Mouse (Mus musculus) CH12.LX (cell line): Measurements from ENCODE around the gene Afdn. TPM values are rescaled to one million over a fixed set of nuclear protein-coding genes. Genes with fewer than 3 reads are reported as not detected.

Source experiments
- DNase-seq: peaks from one replicate; pipeline ENCODE4 v3.0.0-alpha.2; 2013; ENCODE audit errors: extremely low read depth
- H3K27ac ChIP-seq: 2 replicates; pipeline ENCODE4 v1.5.1; 2012; ENCODE audit warnings: low read depth, mild to moderate bottlenecking, control low read depth, moderate library complexity; ENCODE audit not compliant: insufficient read depth
- H3K27me3 ChIP-seq: replicated peaks from 2 replicates; pipeline ENCODE3; 2012; ENCODE audit warnings: inconsistent platforms
- H3K36me3 ChIP-seq, 2 experiments: replicated peaks in 1 of 2; 2 replicates each; pipeline versions ENCODE3 to v1.6.1; 2012; ENCODE audit warnings: inconsistent platforms in 1 of 2, low read length in 1 of 2, mild to moderate bottlenecking in 1 of 2, mixed read lengths in 1 of 2, moderate library complexity in 1 of 2; ENCODE audit not compliant: control insufficient read depth in 1 of 2, insufficient read depth in 1 of 2
- H3K4me1 ChIP-seq, 2 experiments: 2 replicates each; pipeline ENCODE4 v1.6.1; 2012; ENCODE audit warnings: inconsistent platforms in 1 of 2, moderate library complexity in 1 of 2; ENCODE audit not compliant: insufficient read depth in 2 of 2, control insufficient read depth in 1 of 2
- H3K4me2 ChIP-seq: 2 replicates; pipeline ENCODE4 v1.6.1; 2012; ENCODE audit warnings: low read depth, mild to moderate bottlenecking, control low read depth; ENCODE audit not compliant: poor library complexity, insufficient read depth, severe bottlenecking
- H3K4me3 ChIP-seq, 3 experiments: fragments of 150-350 bp in 1 of 3; sonication (generic) in 1 of 3; replicated peaks in 1 of 3; 2 replicates each; pipeline versions ENCODE3 to v1.5.1; 2011 to 2012; ENCODE audit warnings: low read depth in 2 of 3, low read length in 2 of 3, mild to moderate bottlenecking in 2 of 3, moderate library complexity in 2 of 3, control low read depth in 1 of 3, improper control_type of control experiment in 1 of 3, inconsistent platforms in 1 of 3, mixed read lengths in 1 of 3; ENCODE audit not compliant: poor library complexity in 1 of 3
- H3K79me2 ChIP-seq: replicated peaks from 2 replicates; pipeline ENCODE4 v1.6.1; 2012; ENCODE audit warnings: mild to moderate bottlenecking, moderate library complexity; ENCODE audit not compliant: control insufficient read depth, poor library complexity, insufficient read depth, severe bottlenecking; ENCODE audit errors: extremely low read depth
- H3K9ac ChIP-seq: 2 replicates; pipeline ENCODE4 v1.6.1; 2012; ENCODE audit warnings: low read depth, mild to moderate bottlenecking, control low read depth, moderate library complexity; ENCODE audit not compliant: insufficient read depth
- H3K9me3 ChIP-seq: replicated peaks from 2 replicates; pipeline ENCODE3; 2012; ENCODE audit warnings: low read length, inconsistent platforms, mixed read lengths
- CHD1 ChIP-seq: IDR thresholded peaks from 2 replicates; pipeline ENCODE4 v1.6.1; 2012; ENCODE audit warnings: low read depth, low read length, improper control_type of control experiment, inconsistent platforms
- E2F4 ChIP-seq: IDR thresholded peaks from 2 replicates; pipeline ENCODE4 v1.6.1; 2011; ENCODE audit warnings: low read depth, low read length, improper control_type of control experiment; ENCODE audit not compliant: insufficient replicate concordance
- ELF1 ChIP-seq: IDR thresholded peaks from 2 replicates; pipeline ENCODE4 v1.6.1; 2014; ENCODE audit warnings: low read depth, mild to moderate bottlenecking, inconsistent platforms, low read length, improper control_type of control experiment
- HCFC1 ChIP-seq: IDR thresholded peaks from 2 replicates; pipeline ENCODE4 v1.6.1; 2012; ENCODE audit warnings: low read depth, mild to moderate bottlenecking, inconsistent platforms, low read length, improper control_type of control experiment
- JUN ChIP-seq: IDR thresholded peaks from 2 replicates; pipeline ENCODE4 v1.6.1; 2011; ENCODE audit warnings: low read depth, mild to moderate bottlenecking, low read length, improper control_type of control experiment, moderate library complexity; ENCODE audit not compliant: insufficient read depth
- JUND ChIP-seq: conservative IDR thresholded peaks from 2 replicates; pipeline ENCODE4 v1.6.1; 2011; ENCODE audit warnings: low read depth, low read length, improper control_type of control experiment
- KAT2A ChIP-seq: IDR thresholded peaks from 2 replicates; pipeline ENCODE4 v1.6.1; 2012; ENCODE audit warnings: low read length, improper control_type of control experiment, inconsistent platforms; ENCODE audit not compliant: insufficient replicate concordance
- MEF2A ChIP-seq: IDR thresholded peaks from 2 replicates; pipeline ENCODE4 v1.6.1; 2014; ENCODE audit warnings: low read depth, mild to moderate bottlenecking, inconsistent platforms, low read length, improper control_type of control experiment, borderline replicate concordance
- MYC ChIP-seq: IDR thresholded peaks from 2 replicates; pipeline ENCODE4 v1.6.1; 2011; ENCODE audit warnings: low read depth, mild to moderate bottlenecking, improper control_type of control experiment, low read length
- NRF1 ChIP-seq: IDR thresholded peaks from 2 replicates; pipeline ENCODE4 v1.6.1; 2014; ENCODE audit warnings: low read depth, mild to moderate bottlenecking, inconsistent platforms, low read length, improper control_type of control experiment, moderate library complexity
- PAX5 ChIP-seq: IDR thresholded peaks from 2 replicates; pipeline ENCODE4 v1.6.1; 2012; ENCODE audit warnings: low read length, inconsistent platforms, mixed read lengths
- POLR2AphosphoS2 ChIP-seq: IDR thresholded peaks from 2 replicates; pipeline ENCODE4 v1.6.1; 2011; ENCODE audit warnings: low read depth, low read length, improper control_type of control experiment
- RAD21 ChIP-seq: IDR thresholded peaks from 2 replicates; pipeline ENCODE4 v1.6.1; 2011; ENCODE audit warnings: low read depth, mild to moderate bottlenecking, low read length, improper control_type of control experiment, moderate library complexity
- RCOR1 ChIP-seq: conservative IDR thresholded peaks from 2 replicates; pipeline ENCODE4 v1.6.1; 2012; ENCODE audit warnings: low read depth, mild to moderate bottlenecking, inconsistent platforms, low read length, improper control_type of control experiment
- USF1 ChIP-seq: IDR thresholded peaks from 2 replicates; pipeline ENCODE4 v1.6.1; 2014; ENCODE audit warnings: low read depth, mild to moderate bottlenecking, inconsistent platforms, low read length, improper control_type of control experiment
- USF2 ChIP-seq: conservative IDR thresholded peaks from 2 replicates; pipeline ENCODE4 v1.6.1; 2011; ENCODE audit warnings: low read depth, low read length, improper control_type of control experiment
- ZKSCAN1 ChIP-seq: IDR thresholded peaks from 2 replicates; pipeline ENCODE4 v1.6.1; 2012; ENCODE audit warnings: low read depth, inconsistent platforms, low read length, improper control_type of control experiment, borderline replicate concordance
- ZMIZ1 ChIP-seq: IDR thresholded peaks from 2 replicates; pipeline ENCODE4 v1.6.1; 2012; ENCODE audit warnings: low read depth, mild to moderate bottlenecking, inconsistent platforms, low read length, improper control_type of control experiment
- ZNF384 ChIP-seq: IDR thresholded peaks from 2 replicates; pipeline ENCODE4 v1.6.1; 2012; ENCODE audit warnings: low read depth, low read length, improper control_type of control experiment, inconsistent platforms
- dilution Hi-C: fragments of 300-500 bp; cut with MboI; formaldehyde crosslinking; loops from 2 replicates; pipeline ENCODE4 v1.14.3; 2020; ENCODE audit warnings: low sequenced_read_pairs; ENCODE audit not compliant: extremely low pct_unique_long_range_greater_than_20kb, extremely low pct_ligation_motif_present
- in situ Hi-C: fragments of 300-500 bp; cut with MboI; formaldehyde crosslinking; loops from 3 replicates; pipeline ENCODE4 v1.14.3; 2019; ENCODE audit warnings: low sequenced_read_pairs, low pct_ligation_motif_present, low pct_unique_long_range_greater_than_20kb, mixed read lengths
- polyA plus RNA-seq: library from polyadenylated mRNA; unstranded; fragments of >175 nt; gene quantifications from 2 replicates; pipeline ENCODE4 v1.2.1, GENCODE M21; 2012; ENCODE audit warnings: low read depth; ENCODE audit not compliant: insufficient read length
- total RNA-seq, 2 experiments: library from RNA; depleted of rRNA; stranded (reverse); fragments of 300-350 nt in 1 of 2; fragments of >200 nt in 1 of 2; gene quantifications; 2 replicates each; pipeline ENCODE4 v1.2.3; 2012 to 2014

Gene Afdn
- total and polyA plus RNA-seq, 3 experiments = 11.5 to 18.3 (median 18.0) TPM

DNA sequence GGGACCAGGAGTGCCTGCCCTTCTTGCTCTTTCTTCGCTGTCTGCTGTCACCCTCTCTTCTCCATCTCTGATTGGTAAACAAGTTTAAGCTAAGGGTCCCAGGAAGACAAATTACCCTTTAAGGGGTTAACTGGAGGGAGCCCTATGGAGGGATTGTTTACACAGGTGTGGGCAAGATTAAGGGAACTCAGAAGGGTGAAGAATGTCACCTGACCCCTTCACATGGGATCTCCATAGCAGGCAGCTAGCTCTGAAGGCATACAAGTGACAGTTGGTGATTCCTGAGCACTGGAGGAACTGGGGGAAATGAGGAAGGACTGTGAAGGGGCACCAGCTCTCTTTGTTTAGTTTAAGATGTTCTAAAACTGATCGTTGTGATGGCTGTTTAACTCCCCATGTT, 18.0 kb upstream of the Afdn start:
- no peak for DNase-seq
- Histone ChIP-seq H3K4me1 (peaks cover 3 to 48% of the 10 kb centered on the region in 2 experiments; a peak in 3 of 4 replicates), H3K9me3 (no peaks in the 10 kb centered on the region), H3K36me3 (no peaks in the 10 kb centered on the region), H3K27ac (no peak overlapping the region)
- TF ChIP-seq KAT2A (no peak), ZMIZ1 (no peak), RAD21 (no peak), RCOR1 (no peak), HCFC1 (no peak), E2F4 (no peak), ELF1 (no peak), PAX5 (no peak), USF1 (no peak), ZNF384 (no peak)
- TF ChIP-seq, all 38 proteins: peak for 0
- Histone ChIP-seq H3K9ac (no peak overlapping the region), H3K4me2 (no peak overlapping the region), H3K27me3 (peaks cover 34% of the 10 kb centered on the region), H3K79me2 (no peaks in the 10 kb centered on the region), H3K4me3 (no peak overlapping the region)
- in situ Hi-C loops = no loop called here
- dilution Hi-C loops = no loop called here

DNA sequence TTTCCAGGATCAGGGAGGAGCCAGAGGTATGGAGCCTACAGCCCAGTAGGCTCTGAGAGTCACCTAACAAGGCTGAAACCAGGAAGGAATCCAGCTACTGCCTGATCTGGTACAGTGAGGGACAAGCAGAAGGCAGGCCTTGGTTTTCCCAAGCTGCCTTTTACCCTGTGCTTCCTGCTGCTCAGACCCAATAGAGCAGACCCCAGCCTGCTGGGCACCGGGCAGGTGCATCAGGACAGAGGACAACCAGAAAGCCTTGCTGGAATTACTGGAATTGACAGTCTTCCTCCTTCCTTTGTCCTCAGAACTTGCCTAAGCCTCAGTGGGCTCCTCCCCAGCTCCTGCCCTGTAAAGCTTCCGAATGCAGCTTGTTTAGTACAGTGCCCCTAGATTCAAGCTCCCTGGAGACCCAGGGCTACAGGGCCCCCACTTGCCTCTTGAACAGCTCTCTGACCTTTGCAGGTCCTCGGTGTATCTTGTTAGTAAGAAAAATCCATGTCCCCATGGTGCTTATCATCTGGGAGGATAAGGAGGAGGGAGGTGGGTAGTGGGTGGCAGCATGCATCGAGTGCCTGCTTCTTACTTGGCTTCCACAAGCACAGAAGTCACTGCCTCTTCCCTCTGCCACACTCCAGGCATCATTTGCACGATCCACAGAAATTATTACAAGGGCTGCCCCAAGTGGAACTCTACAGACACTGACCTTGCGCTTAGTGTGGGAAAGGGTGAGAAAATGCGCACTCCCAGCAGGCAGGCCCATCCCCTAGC, 17.2 kb upstream of the Afdn start:
- H3K9me3 ChIP-seq = peaks cover 3% of the 10 kb centered on the region
- H3K79me2 ChIP-seq = no peaks in the 10 kb centered on the region
- no peak overlapping the region for H3K9ac ChIP-seq
- dilution Hi-C loops (no loop called here), in situ Hi-C loops (no loop called here)
- H3K4me2 ChIP-seq = no peak overlapping the region
- TF ChIP-seq RCOR1 = no peak
- no peak for TF ChIP-seq MEF2A
- no peak for TF ChIP-seq POLR2AphosphoS2
- no peak for TF ChIP-seq ELF1
- no peak for TF ChIP-seq USF2
- TF ChIP-seq CHD1 = no peak
- no peak for TF ChIP-seq ZKSCAN1
- no peak for TF ChIP-seq USF1
- TF ChIP-seq PAX5 = no peak
- TF ChIP-seq ZNF384 = no peak
- no peak for TF ChIP-seq HCFC1
- TF ChIP-seq NRF1 = no peak
- TF ChIP-seq JUND = no peak
- TF ChIP-seq MYC = no peak
- TF ChIP-seq JUN = no peak
- DNase-seq = no peak
- peaks cover 3 to 40% of the 10 kb centered on the region in 2 experiments; a peak in 3 of 4 replicates for H3K4me1 ChIP-seq
- no peak overlapping the region for H3K27ac ChIP-seq
- H3K36me3 ChIP-seq = no peaks in the 10 kb centered on the region
- no peak overlapping the region for H3K4me3 ChIP-seq
- H3K27me3 ChIP-seq = peaks cover 38% of the 10 kb centered on the region
